Mouse (Mus musculus) kidney, postnatal 36 days (tissue): Measurements from ENCODE around the gene Pyroxd2.

Source experiments
- DNase-seq, 2 experiments: peaks; one replicate each; pipeline ENCODE4 v3.0.0; 2021 to 2022; ENCODE audit warnings: mixed read lengths in 2 of 2

Gene Pyroxd2

GRCm38 (mm10) chr19:42745084-42745868 lies 7.3 kb downstream of the Pyroxd2 start:
- DNase-seq, result no peak

GRCm38 (mm10) chr19:42744162-42744586 lies 8.4 kb downstream of the Pyroxd2 start:
- DNase-seq, result peak; percentile 47 to 78

GRCm38 (mm10) chr19:42743261-42743660 lies 9.3 kb downstream of the Pyroxd2 start:
- DNase-seq, result no peak

GRCm38 (mm10) chr19:42741884-42742283 lies 10.7 kb downstream of the Pyroxd2 start:
- DNase-seq, result no peak

- no peak for DNase-seq
These were observed 12.2 kb downstream of the Pyroxd2 start for GRCm38 (mm10) chr19:42740163-42740899.

GRCm38 (mm10) chr19:42739734-42740133 lies 12.8 kb downstream of the Pyroxd2 start:
- DNase-seq, result no peak

GRCm38 (mm10) chr19:42737753-42738152 lies 14.8 kb downstream of the Pyroxd2 start:
- DNase-seq, result no peak

GRCm38 (mm10) chr19:42734982-42735381 lies 17.6 kb downstream of the Pyroxd2 start:
- no peak for DNase-seq

- DNase-seq, result no peak
These were observed 25.2 kb downstream of the Pyroxd2 start for GRCm38 (mm10) chr19:42727424-42727823.

- DNase-seq, result no peak
These were observed 25.8 kb downstream of the Pyroxd2 start for GRCm38 (mm10) chr19:42726766-42727165.

- DNase-seq, result peak; percentile 49 to 68
These were observed 26.6 kb downstream of the Pyroxd2 start for GRCm38 (mm10) chr19:42725973-42726350.

GRCm38 (mm10) chr19:42725056-42725972 lies 27.3 kb downstream of the Pyroxd2 start:
- DNase-seq, result peak; percentile 28 to 47

GRCm38 (mm10) chr19:42723302-42723701 lies 29.3 kb downstream of the Pyroxd2 start:
- DNase-seq, result no peak

- peak in 1 of 2 experiments; percentile 69 for DNase-seq
These were observed 30.1 kb downstream of the Pyroxd2 start for GRCm38 (mm10) chr19:42722500-42722899.

- DNase-seq, result no peak
These were observed 34.5 kb downstream of the Pyroxd2 start for GRCm38 (mm10) chr19:42718101-42718500.

GRCm38 (mm10) chr19:42717668-42718067 lies 34.9 kb downstream of the Pyroxd2 start:
- no peak for DNase-seq

- no peak for DNase-seq
These were observed 36.1 kb downstream of the Pyroxd2 start for GRCm38 (mm10) chr19:42716507-42716906.

- DNase-seq, result no peak
These were observed 38.8 kb downstream of the Pyroxd2 start for GRCm38 (mm10) chr19:42713770-42714169.

GRCm38 (mm10) chr19:42699426-42699825 lies 53.1 kb downstream of the Pyroxd2 start:
- DNase-seq, result no peak

GRCm38 (mm10) chr19:42698576-42698975 lies 54.0 kb downstream of the Pyroxd2 start:
- peak in 1 of 2 experiments; percentile 22 for DNase-seq

GRCm38 (mm10) chr19:42697336-42697735 lies 55.2 kb downstream of the Pyroxd2 start:
- DNase-seq, result no peak

GRCm38 (mm10) chr19:42690256-42690655 lies 62.3 kb downstream of the Pyroxd2 start:
- peak in 1 of 2 experiments; percentile 17 for DNase-seq

- DNase-seq, result peak; percentile 73 to 88
These were observed 62.8 kb downstream of the Pyroxd2 start for GRCm38 (mm10) chr19:42689786-42690185.
